Mouse (Mus musculus) layer of hippocampus, adult 6 months (tissue): ENCODE data around the gene Nyap2. TPM values are rescaled to one million over a fixed set of nuclear protein-coding genes. Genes with fewer than 3 reads are reported as not detected.

Source experiments
- long read RNA-seq, 2 experiments: library from polyadenylated mRNA; unstranded; transcript quantifications; one replicate each; pipeline ENCODE4 v2.0.0; 2019 to 2020
- polyA plus RNA-seq: library from polyadenylated mRNA; unstranded; fragments of <200 nt; fragmentation: Nextera tagmentation; gene quantifications from 2 replicates; pipeline ENCODE4 v1.2.3, GENCODE M21; 2021

Gene Nyap2
- polyA plus RNA-seq, result 4.4 and 5.7 TPM in 2 replicates
- long read RNA-seq, experiment 1, partial matches to known transcripts, result 1 of 8 reads
- long read RNA-seq, experiment 1, other reads (novel, unspliced or antisense), result 7 of 8 reads
- long read RNA-seq, experiment 2, full-length matches to known transcripts, result 1 of 9 reads
- long read RNA-seq, experiment 2, partial matches to known transcripts, result 1 of 9 reads
- long read RNA-seq, experiment 2, other reads (novel, unspliced or antisense), result 7 of 9 reads

GRCm38 (mm10) chr1:81076831-81077664 lies at the start of gene Nyap2:
TSS of gene Nyap2 (plus strand) at chr1:81076950.

